Mouse (Mus musculus): Measurements from ENCODE around the gene Fgfr2. TPM values are rescaled to one million over a fixed set of nuclear protein-coding genes. Genes with fewer than 3 reads are reported as not detected.

The Fgfr2 gene
- polyA plus RNA-seq, 1 experiment from 2014 or later = 93.6 TPM

DNA sequence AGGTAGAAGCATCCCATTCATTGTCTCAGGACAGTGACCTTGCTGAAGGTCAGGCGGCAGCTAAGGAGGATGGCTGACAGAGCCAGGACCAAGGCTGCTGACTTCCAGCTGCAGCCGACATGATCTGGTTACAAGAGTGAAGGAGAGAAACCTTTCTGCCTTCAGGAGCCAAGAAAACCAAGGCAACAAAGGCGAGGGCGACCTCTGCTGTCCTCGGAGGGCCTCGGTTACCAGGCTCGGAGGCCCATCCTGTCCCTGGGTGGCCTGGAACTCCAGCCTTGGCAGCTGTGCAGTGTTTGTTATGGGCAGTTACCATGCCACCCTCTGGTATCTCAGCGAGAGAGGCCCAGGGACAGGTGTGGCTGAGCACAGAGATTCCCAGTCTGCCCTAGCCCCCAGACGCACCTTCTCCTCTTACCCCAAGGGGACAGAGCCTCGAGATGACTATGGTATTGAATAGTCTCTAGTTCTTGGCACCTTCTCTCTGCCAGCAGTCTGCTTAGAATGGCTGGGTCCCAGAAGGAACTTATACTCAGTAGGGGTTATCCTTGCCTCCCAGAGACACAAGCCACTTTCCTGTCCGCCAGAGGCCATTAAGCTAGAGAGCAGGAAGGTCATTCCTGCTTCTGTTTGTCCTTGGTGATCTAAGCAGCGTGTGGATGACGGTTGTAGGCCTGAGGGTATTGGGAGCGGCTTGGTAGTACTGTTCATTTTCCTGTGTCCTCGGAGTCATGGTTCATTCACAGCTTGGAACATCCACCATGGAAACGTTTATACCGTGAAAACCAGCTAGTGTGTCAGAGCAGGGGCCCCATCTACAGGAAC, 449.0 kb downstream of the Fgfr2 start:
- Histone ChIP-seq H3K36me3 (ENCODE audit: control insufficient read depth, insufficient read depth, low read length) (no peaks in the 10 kb centered on the region), H3K9ac (ENCODE audit: low read length) (no peak overlapping the region), H3K4me1 (replicated peaks; ENCODE audit: control insufficient read depth, insufficient read depth, low read length) (no peaks in the 10 kb centered on the region; the same call in 1 of the 2 replicates), H3K9me3 (ENCODE audit: control insufficient read depth, low read length) (no peaks in the 10 kb centered on the region), H3K27ac (ENCODE audit: low read depth, low read length) (no peak overlapping the region), H3K27me3 (ENCODE audit: control insufficient read depth, insufficient read depth, low read length) (no peaks in the 10 kb centered on the region), H3K4me2 (ENCODE audit: low read depth, low read length, severe bottlenecking) (no peak overlapping the region), H3K4me3 (ENCODE audit: low read depth, low read length) (no peak overlapping the region)
- peak; percentile 63 for DNase-seq (ENCODE audit: low spot score)
- WGBS = 59% methylated on average over 17 of the region's 17 CpGs
- no peak for ATAC-seq (replicated peaks; ENCODE audit: low FRiP score)

DNA sequence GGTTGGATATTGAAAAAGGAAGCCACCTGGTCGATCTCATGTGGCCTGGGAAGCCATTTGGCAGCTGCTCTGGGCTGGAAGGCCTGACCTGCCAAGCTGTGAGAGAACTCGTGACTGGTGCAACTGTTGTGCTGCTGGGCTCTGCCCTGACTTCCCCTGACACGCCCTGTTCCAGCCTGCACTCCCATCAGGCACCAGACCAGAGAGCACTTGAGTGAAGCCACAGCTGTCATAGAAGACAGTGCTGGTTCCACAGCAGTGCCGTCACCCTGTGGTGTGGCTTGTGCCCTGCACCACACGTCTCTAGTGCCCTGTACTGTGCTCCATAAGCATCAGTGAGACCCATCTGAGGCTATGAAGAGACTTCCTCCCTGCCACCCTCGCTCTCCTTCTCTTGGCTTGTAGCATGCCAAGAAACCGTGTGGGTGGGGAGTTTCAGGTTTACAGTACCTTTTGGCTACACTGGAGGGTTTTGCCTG, 450.6 kb downstream of the Fgfr2 start:
- H3K36me3 ChIP-seq (ENCODE audit: control insufficient read depth, insufficient read depth, low read length) = no peaks in the 10 kb centered on the region
- no peaks in the 10 kb centered on the region for H3K9me3 ChIP-seq (ENCODE audit: control insufficient read depth, low read length)
- 85% methylated on average over 7 of the region's 7 CpGs for WGBS
- no peaks in the 10 kb centered on the region; the same call in 1 of the 2 replicates for H3K27me3 ChIP-seq (ENCODE audit: control insufficient read depth, insufficient read depth, low read length)
- H3K4me2 ChIP-seq (ENCODE audit: low read depth, low read length, severe bottlenecking) = no peak overlapping the region
- no peak for ATAC-seq (replicated peaks; ENCODE audit: low FRiP score)
- no peak overlapping the region for H3K9ac ChIP-seq (ENCODE audit: low read length)
- no peak overlapping the region for H3K4me3 ChIP-seq (ENCODE audit: low read depth, low read length)
- H3K4me1 ChIP-seq (replicated peaks; ENCODE audit: control insufficient read depth, insufficient read depth, low read length) = no peaks in the 10 kb centered on the region; the same call in 1 of the 2 replicates
- H3K27ac ChIP-seq (ENCODE audit: low read depth, low read length) = no peak overlapping the region
- no peak for DNase-seq (ENCODE audit: low spot score)

DNA sequence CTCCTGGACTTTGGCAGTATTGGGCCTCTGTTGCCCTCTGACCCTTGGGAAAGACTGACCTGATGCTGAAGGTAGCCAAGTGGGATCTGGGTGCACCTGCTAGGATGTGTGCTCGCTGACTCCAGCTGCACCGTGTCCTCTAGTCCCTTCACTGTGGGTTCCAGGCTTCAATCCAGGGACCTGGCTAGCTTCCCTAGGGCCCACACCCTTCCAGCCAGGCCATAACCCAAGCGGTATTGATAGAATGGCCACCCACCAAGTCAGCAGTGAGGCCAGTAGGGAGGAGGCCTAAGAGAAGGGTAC, 452.3 kb downstream of the Fgfr2 start:
- no peaks in the 10 kb centered on the region; the same call in 1 of the 2 replicates for H3K27me3 ChIP-seq (ENCODE audit: control insufficient read depth, insufficient read depth, low read length)
- WGBS = 93% methylated on average over 3 of the region's 3 CpGs

DNA sequence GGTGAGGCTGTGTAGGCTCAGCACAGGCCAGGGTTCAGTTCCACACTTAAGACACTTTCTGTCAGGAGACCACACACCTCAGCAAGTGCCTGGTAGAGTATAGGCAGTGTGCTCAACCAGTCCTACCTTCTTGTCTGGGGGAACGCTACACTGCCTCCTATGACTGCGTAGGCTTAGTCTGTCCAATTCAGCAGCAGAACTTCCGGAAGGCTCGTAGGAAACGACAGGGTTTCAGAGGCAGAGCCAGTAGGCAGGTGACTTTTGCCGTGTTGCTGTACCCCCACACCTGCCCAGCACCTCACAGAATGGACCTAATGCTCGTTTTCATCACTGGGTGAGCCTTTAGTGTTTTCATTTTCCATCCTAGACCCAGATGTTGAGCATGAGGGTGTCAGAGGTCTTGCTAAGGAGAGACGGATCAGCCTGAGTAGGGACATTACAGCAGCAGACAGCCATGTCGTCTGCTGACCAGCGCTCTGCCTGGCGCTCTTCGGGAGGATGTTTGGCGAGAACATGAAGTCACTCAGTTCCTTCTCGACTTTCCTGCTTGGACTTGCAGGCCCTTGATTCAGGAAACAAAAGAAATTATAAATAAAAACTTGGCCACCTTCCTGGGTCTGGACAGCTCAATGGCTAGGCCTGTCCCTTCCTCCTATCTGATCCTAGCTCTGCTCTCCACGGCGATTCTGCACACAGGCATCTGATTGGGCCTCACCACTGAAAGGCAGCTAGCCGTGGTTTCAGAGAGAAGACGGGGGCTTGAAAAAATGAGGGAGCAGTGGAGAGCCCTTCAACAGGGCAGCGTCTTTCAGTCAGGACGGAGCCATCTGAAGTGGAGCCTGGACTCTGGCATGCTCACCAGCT, 452.9 kb downstream of the Fgfr2 start:
- Histone ChIP-seq H3K27me3 (ENCODE audit: control insufficient read depth, insufficient read depth, low read length) (no peaks in the 10 kb centered on the region; the same call in 1 of the 2 replicates), H3K4me2 (ENCODE audit: low read depth, low read length, severe bottlenecking) (no peak overlapping the region), H3K9me3 (ENCODE audit: control insufficient read depth, low read length) (no peaks in the 10 kb centered on the region), H3K36me3 (ENCODE audit: control insufficient read depth, insufficient read depth, low read length) (no peaks in the 10 kb centered on the region), H3K4me1 (replicated peaks; ENCODE audit: control insufficient read depth, insufficient read depth, low read length) (peaks cover 8% of the 10 kb centered on the region; the same call in 1 of the 2 replicates), H3K4me3 (ENCODE audit: low read depth, low read length) (no peak overlapping the region), H3K27ac (ENCODE audit: low read depth, low read length) (no peak overlapping the region), H3K9ac (ENCODE audit: low read length) (no peak overlapping the region)
- WGBS = 89% methylated on average over 20 of the region's 20 CpGs
- ATAC-seq (replicated peaks; ENCODE audit: low FRiP score) = no peak
- no peak for DNase-seq (ENCODE audit: low spot score)

More for the DNA sequence above, 452.3 kb downstream of the Fgfr2 start:
- Histone ChIP-seq H3K4me2 (ENCODE audit: low read depth, low read length, severe bottlenecking) (no peak overlapping the region), H3K36me3 (ENCODE audit: control insufficient read depth, insufficient read depth, low read length) (no peaks in the 10 kb centered on the region), H3K9me3 (ENCODE audit: control insufficient read depth, low read length) (no peaks in the 10 kb centered on the region), H3K27ac (ENCODE audit: low read depth, low read length) (no peak overlapping the region), H3K4me1 (replicated peaks; ENCODE audit: control insufficient read depth, insufficient read depth, low read length) (peaks cover 3% of the 10 kb centered on the region; the same call in 1 of the 2 replicates), H3K4me3 (ENCODE audit: low read depth, low read length) (no peak overlapping the region), H3K9ac (ENCODE audit: low read length) (no peak overlapping the region)
- ATAC-seq (replicated peaks; ENCODE audit: low FRiP score) (no peak), DNase-seq (ENCODE audit: low spot score) (no peak)

DNA sequence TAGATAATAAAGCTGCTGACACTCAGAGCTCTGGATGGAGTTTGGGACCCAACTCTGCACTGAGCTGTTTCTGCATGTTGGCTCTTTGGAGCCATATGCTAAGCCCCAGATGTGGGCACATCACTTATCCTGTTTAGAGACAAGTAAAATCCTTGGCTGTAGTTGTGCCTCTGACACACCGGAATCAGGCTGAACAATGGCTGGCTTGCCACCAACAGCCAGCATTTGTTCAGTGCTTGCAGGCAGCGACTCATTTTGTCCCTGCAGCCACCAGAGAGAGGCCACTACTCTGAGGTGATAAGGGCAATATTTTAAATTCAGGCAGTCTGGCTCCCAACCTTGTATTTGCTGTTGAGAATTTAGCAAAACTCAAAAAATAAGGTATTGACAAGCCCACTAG, 454.5 kb downstream of the Fgfr2 start:
- DNase-seq (ENCODE audit: low spot score) (no peak), ATAC-seq (replicated peaks; ENCODE audit: low FRiP score) (no peak)
- 58% methylated on average over 2 of the region's 2 CpGs for WGBS

DNA sequence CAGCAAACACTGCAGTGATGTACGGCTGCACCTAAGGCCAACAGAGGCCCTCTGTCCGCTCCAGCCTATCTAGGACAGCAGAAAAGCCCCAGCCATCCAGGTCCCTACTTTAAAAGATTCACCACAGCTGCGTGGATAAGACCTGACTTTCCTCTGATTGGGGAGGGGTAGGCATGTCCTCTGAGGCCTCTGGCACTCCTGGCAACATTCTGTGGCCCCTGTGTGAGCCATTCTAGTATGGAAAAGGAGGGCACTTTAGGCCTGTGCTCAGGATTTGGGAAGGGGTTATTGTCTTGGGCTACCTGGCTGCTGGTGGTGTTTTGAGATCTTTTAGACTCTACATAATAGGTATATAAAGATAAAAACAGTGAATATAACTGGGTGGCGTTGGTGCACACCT, 456.6 kb downstream of the Fgfr2 start:
- Histone ChIP-seq H3K9ac (ENCODE audit: low read length) (no peak overlapping the region), H3K4me1 (replicated peaks; ENCODE audit: control insufficient read depth, insufficient read depth, low read length) (peaks cover 16% of the 10 kb centered on the region; the same call in 1 of the 2 replicates), H3K27ac (ENCODE audit: low read depth, low read length) (no peak overlapping the region), H3K9me3 (ENCODE audit: control insufficient read depth, low read length) (no peaks in the 10 kb centered on the region), H3K4me2 (ENCODE audit: low read depth, low read length, severe bottlenecking) (no peak overlapping the region), H3K4me3 (ENCODE audit: low read depth, low read length) (no peak overlapping the region), H3K36me3 (ENCODE audit: control insufficient read depth, insufficient read depth, low read length) (no peaks in the 10 kb centered on the region), H3K27me3 (ENCODE audit: control insufficient read depth, insufficient read depth, low read length) (peaks cover 10% of the 10 kb centered on the region)
- ATAC-seq (replicated peaks; ENCODE audit: low FRiP score) (no peak), DNase-seq (ENCODE audit: low spot score) (peak; percentile 56)
- WGBS = 51% methylated on average over 4 of the region's 4 CpGs

More for the DNA sequence above, 454.5 kb downstream of the Fgfr2 start:
- H3K4me2 ChIP-seq (ENCODE audit: low read depth, low read length, severe bottlenecking) = no peak overlapping the region
- H3K4me1 ChIP-seq (replicated peaks; ENCODE audit: control insufficient read depth, insufficient read depth, low read length) = peaks cover 16% of the 10 kb centered on the region; the same call in 1 of the 2 replicates
- H3K4me3 ChIP-seq (ENCODE audit: low read depth, low read length) = no peak overlapping the region
- H3K27me3 ChIP-seq (ENCODE audit: control insufficient read depth, insufficient read depth, low read length) = peaks cover 4% of the 10 kb centered on the region
- H3K9ac ChIP-seq (ENCODE audit: low read length) = no peak overlapping the region
- no peak overlapping the region for H3K27ac ChIP-seq (ENCODE audit: low read depth, low read length)
- no peaks in the 10 kb centered on the region for H3K9me3 ChIP-seq (ENCODE audit: control insufficient read depth, low read length)
- H3K36me3 ChIP-seq (ENCODE audit: control insufficient read depth, insufficient read depth, low read length) = no peaks in the 10 kb centered on the region

DNA sequence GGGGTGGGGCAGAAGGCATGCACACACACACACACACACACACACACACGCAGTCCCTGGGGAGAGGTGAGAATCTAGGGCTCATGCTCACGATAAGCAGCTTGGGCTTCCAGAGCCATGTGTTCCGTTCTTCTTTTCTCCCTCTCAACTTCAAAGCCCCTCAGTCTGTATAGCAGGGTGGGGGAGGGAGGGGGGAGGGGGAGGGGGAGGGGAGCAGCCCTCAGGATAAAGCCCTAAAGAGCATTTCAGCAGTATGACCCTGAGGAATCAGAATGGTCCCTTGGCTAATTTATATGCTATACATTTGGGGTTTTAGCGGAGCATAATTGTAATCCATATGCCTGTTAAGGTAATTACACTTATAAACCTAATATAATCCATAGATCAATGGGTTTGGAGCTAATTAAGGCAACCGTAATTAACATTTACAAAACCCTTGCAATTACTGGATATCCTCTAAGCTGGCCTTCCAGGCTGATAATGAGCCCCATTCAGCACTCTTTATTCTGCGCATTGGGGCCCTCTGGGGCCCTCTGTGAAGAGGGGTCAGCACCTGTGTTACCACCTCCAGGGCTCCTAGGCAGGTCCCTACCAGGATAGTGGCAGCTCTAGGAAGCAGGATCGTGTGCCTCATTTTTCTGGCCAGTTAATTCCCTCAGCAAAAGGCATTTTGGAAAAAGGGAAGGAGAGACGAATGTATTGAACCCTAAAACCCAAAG, 457.3 kb downstream of the Fgfr2 start:
- 10% methylated on average over 8 of the region's 8 CpGs for WGBS
- DNase-seq (ENCODE audit: low spot score) (peak; percentile 78), ATAC-seq (replicated peaks; ENCODE audit: low FRiP score) (peak; percentile 89)
- H3K9ac ChIP-seq (ENCODE audit: low read length) = no peak overlapping the region
- no peaks in the 10 kb centered on the region for H3K36me3 ChIP-seq (ENCODE audit: control insufficient read depth, insufficient read depth, low read length)
- H3K9me3 ChIP-seq (ENCODE audit: control insufficient read depth, low read length) = no peaks in the 10 kb centered on the region
- H3K4me2 ChIP-seq (ENCODE audit: low read depth, low read length, severe bottlenecking) = no peak overlapping the region
- H3K27me3 ChIP-seq (ENCODE audit: control insufficient read depth, insufficient read depth, low read length) = peaks cover 10% of the 10 kb centered on the region
- H3K4me3 ChIP-seq (ENCODE audit: low read depth, low read length) = no peak overlapping the region
- H3K4me1 ChIP-seq (replicated peaks; ENCODE audit: control insufficient read depth, insufficient read depth, low read length) = peaks cover 18% of the 10 kb centered on the region; the same call in 1 of the 2 replicates
- no peak overlapping the region for H3K27ac ChIP-seq (ENCODE audit: low read depth, low read length)

DNA sequence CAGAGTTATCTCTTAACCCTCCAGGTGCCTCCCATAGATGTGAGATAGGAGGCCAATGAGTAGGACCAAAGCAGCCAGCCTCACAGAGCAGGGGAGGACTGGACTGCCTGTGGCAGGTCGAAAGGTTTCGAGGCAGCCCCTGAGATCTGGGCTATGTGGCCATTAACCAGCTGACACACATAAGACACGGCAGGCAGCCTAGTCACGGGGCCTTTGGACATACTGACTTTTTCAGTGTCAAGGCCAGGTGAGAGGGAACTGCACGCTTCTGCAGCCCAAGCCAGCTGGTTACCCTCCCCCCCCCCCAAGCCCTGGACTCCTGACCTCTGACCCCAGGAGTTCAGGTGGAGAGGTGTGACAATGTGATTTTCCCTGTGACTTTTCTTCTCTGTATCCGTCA, 458.3 kb downstream of the Fgfr2 start:
- Histone ChIP-seq H3K27ac (ENCODE audit: low read depth, low read length) (no peak overlapping the region), H3K27me3 (ENCODE audit: control insufficient read depth, insufficient read depth, low read length) (peaks cover 10% of the 10 kb centered on the region), H3K4me1 (replicated peaks; ENCODE audit: control insufficient read depth, insufficient read depth, low read length) (peaks cover 21% of the 10 kb centered on the region; the same call in 1 of the 2 replicates), H3K36me3 (ENCODE audit: control insufficient read depth, insufficient read depth, low read length) (no peaks in the 10 kb centered on the region), H3K9me3 (ENCODE audit: control insufficient read depth, low read length) (no peaks in the 10 kb centered on the region), H3K4me3 (ENCODE audit: low read depth, low read length) (no peak overlapping the region), H3K4me2 (ENCODE audit: low read depth, low read length, severe bottlenecking) (no peak overlapping the region), H3K9ac (ENCODE audit: low read length) (no peak overlapping the region; the same call in 1 of the 2 replicates)
- WGBS = 59% methylated on average over 6 of the region's 6 CpGs
- no peak for ATAC-seq (replicated peaks; ENCODE audit: low FRiP score)
- no peak for DNase-seq (ENCODE audit: low spot score)
